Mouse (Mus musculus) ES-CJ7 (cell line): ENCODE results near the gene Cdkn2aipnl.

Experiments used
- DNase-seq: peaks from one replicate; pipeline ENCODE4 v3.0.0; 2011; ENCODE audit warnings: low read depth, low spot score

Cdkn2aipnl gene

DNA sequence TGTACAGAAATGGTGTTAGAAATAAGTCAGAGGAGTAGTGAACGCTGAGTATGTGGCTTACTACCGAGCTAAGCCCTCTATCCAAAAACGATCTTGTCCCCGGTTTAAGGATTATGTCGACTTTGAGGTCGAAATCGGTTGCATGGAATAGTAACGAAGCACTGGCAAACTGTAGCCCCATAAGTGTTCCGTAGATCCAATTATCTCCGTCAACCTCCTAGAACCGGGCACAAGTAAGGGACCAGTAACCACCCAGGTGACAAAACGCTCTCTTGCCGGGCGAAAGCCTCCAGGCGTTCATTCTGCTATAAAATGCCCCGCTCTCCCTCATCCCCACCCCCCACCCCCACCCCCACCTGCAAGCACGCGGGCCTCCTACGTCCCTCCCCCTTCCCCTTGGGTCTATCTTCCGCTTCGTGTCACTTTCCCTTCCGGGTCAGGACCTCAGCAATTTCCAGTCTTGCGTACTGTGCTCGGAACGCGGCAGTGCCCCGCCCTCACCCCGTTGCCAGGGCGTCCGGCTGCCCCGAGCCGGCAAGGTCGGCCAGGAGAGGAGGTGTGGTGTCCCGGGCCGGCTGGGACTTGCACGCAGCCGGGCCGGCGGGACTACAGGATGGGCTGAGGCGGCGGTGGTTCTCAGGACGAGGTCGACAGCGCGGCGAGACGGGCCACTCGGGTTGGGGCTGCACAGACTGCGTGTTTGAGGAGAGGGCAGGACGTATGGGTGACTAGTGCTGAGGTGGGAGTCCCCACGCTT is 36.5 kb downstream of the Cdkn2aipnl start, which contains the start of gene Cdkl3:
Gene Cdkl3 (plus strand): TSS at position 450 of the 757 bp plus-strand sequence.
- DNase-seq, result peak; percentile 99

- no peak for DNase-seq
Observed at GRCm38 (mm10) chr11:52005586-52005985, 38.1 kb downstream of the Cdkn2aipnl start.

DNA sequence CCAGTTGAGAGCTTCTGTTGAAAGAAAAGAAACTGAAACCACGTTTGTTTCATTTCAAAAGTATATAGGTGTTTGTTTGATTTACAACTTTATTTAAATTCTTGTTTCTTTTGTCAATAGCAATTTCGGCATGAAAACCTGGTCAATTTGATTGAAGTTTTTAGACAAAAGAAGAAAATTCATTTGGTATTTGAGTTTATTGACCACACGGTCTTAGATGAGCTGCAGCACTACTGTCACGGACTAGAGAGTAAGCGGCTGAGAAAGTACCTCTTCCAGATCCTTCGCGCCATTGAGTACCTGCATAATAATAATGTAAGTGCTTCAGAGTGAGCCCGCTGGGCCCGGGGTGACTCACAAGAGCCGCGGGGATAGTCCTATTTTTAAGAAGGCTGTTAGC is 43.5 kb downstream of the Cdkn2aipnl start:
- no peak for DNase-seq

- no peak for DNase-seq
Observed at GRCm38 (mm10) chr11:52011541-52011940, 44.1 kb downstream of the Cdkn2aipnl start.

DNA sequence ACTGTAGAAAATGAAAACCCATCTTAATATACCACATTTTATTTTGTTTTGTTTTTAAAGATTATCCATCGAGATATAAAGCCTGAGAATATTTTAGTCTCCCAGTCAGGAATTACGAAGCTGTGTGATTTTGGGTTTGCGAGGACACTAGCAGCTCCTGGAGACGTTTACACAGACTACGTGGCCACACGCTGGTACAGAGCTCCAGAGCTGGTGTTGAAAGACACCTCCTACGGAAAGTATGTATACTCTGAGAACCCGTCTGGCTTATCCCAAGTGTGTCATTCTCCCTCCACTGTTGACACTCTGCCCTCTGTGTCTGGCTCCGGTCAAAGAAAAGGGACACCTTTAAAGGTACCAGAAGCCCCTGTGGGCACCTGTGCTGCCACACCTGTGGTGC is 50.8 kb downstream of the Cdkn2aipnl start:
- no peak for DNase-seq
